Mouse (Mus musculus) frontal cortex, adult (tissue): Measurements from ENCODE around the gene Tmed4.

Source experiments
- ATAC-seq: cut with Nextera tagmentation; 2 replicates; pipeline ENCODE4 v1.9.2; 2017; ENCODE audit warnings: mild to moderate bottlenecking, moderate library complexity, mixed read lengths; ENCODE audit not compliant: low TSS enrichment

The Tmed4 gene

GRCm38 (mm10) chr11:6274387-6275093, at the start of gene Tmed4:
TSS of gene Tmed4 (minus strand) at chr11:6274870.
- ATAC-seq: peak; percentile 96

- ATAC-seq: peak; percentile 75
These were observed 48.7 kb upstream of the Tmed4 start for GRCm38 (mm10) chr11:6323348-6323747.

GRCm38 (mm10) chr11:6322086-6322485, 47.4 kb upstream of the Tmed4 start:
- no peak for ATAC-seq

GRCm38 (mm10) chr11:6319374-6319773, 44.7 kb upstream of the Tmed4 start:
- ATAC-seq: no peak

- no peak for ATAC-seq
These were observed 43.9 kb upstream of the Tmed4 start for GRCm38 (mm10) chr11:6318559-6318958.

GRCm38 (mm10) chr11:6316821-6317220, 42.2 kb upstream of the Tmed4 start:
- ATAC-seq: no peak

DNA sequence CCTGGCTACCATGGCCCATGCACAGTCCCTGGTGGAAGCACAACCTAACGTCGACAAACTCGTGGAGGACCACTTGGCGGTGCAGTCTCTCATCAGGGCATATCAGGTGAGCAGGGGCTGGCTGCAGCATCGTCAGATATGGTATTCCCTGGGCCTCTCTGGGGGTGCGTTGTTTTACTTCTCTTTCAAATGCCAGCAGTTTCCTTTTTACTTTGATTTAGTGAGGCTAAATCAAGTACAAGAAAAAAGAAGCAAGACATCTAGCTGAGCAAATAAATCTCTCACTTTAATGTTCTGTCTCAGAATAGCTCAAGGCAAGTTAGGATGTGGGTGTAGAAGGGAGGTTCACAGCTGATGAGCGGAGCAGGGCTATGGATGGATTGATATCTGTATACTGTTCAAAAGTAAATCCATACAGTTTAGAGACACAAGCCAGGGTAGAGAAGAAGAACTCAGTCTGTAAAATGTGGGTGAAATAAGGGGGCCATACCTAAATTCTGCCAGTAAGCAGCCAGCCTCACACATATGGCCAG, 39.3 kb upstream of the Tmed4 start:
- peak; percentile 92 for ATAC-seq

DNA sequence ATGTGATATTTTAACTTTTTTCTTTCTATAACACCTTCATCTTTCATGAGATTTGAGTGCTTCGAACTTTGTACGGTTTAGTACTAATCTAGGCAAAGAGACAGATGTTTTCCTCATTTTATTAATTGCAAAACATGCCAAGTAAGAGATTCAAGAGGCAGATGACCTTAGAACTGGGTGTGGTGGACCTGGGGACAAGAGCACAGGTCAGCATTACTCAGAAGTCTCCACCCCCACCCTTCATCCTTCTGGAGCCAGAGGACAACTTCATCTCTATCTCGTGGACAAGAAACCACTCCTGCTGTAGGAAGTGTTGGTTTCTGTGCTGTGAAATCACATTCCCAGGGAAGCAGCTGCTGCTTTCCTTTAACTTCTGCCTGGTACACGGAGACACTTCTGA, 33.5 kb upstream of the Tmed4 start:
- no peak for ATAC-seq

DNA sequence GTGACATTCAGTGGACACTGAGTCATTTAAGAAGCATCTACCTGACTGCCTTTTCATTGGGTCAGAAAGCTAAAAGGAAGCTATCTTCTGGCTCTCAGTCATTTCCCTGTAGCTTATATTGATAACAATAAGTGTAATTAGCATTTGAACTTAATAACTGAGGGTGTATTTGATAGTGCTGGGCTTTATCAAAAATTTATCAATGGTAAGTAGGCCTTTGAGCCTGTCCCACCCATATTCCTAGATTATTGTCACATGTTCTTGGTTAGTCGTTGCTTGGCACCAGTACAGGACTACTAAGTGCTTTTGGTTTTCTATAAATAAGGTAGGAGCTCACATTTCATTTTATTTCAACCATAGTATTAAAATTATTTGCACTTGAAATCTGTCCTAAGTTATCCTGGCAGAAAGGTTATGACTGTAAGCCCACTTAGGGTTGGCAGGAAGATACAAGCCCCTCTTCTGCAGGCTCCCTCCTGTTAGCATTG, 31.3 kb upstream of the Tmed4 start:
- ATAC-seq: no peak

DNA sequence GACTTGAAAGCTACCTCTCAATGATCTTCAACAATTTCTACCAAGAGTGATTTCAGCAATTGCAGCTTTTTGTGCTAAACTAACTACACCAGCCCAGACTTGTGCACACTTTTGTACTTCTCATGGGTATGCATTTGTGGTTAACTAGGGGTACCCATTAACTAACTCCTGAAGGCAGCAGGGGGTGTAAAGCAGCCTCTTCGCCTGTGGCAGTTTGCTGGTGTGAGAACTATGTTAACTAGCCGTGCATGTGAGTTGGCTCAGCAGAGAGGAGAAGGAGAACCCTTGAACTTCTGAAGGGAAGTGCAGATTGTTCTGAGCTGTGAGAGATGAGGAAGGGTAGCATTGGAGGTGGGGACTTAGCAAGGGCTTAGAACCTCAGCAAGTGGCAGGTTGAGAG, 28.1 kb upstream of the Tmed4 start:
- ATAC-seq: no peak

DNA sequence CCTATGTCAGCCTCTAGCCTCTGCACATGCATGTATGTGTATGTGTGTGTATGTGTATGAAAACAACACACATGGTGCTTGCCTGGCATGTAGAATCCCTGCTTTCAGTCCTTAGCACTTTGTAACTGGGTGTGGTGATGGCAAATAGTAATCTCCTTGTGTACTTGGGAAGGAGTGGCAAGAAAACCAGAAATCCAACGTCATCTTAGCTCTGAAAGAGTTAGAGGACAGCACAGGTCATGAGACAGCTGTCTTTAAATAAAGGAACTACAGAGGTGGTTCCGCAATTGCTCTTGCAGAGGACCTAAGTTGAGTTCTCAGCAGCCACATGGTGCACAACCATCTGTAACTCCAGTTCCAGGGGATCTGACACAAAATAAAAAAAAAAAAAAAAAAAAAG, 24.8 kb upstream of the Tmed4 start:
- no peak for ATAC-seq

DNA sequence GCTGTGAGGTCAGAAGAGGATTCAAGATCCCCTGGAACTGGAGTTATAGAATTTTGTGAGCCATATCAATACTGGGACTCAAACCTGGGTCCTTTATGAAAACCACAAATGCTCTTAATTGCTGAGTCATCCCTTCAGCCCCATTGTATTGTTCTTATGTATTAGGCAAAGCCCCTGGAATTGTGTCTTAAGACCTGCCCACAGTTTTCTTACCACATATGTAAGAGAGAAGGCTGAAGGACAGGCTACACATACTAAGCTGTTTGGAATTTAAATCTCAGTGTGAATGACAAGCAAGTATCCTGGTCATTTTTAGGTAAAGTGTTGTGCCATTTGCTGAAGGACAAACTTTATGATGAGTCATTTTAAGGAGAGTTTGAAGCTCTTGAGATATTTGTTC, 21.4 kb upstream of the Tmed4 start:
- no peak for ATAC-seq

- no peak for ATAC-seq
These were observed 20.0 kb upstream of the Tmed4 start for GRCm38 (mm10) chr11:6294632-6295031.

DNA sequence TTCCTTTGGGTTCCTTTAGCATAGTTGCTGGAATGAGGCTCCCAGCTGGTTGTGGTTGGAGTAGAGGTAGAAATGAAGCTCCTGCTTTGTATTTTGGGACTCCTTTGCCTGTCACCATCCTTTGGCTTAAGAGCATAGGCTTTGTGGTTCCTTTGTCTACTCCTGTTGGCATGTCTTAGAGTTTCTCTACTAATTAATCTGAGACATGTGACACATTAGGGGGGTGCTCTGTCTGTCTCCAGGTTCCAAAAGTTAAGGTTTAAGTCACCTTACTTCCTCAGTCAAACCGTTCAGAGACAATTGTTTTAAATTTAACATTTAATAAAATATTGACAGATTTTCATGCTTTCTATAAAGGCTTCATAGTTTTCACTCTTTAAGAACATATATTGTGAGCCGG, 18.9 kb upstream of the Tmed4 start:
- ATAC-seq: no peak

- no peak for ATAC-seq
These were observed 18.3 kb upstream of the Tmed4 start for GRCm38 (mm10) chr11:6292988-6293349.

DNA sequence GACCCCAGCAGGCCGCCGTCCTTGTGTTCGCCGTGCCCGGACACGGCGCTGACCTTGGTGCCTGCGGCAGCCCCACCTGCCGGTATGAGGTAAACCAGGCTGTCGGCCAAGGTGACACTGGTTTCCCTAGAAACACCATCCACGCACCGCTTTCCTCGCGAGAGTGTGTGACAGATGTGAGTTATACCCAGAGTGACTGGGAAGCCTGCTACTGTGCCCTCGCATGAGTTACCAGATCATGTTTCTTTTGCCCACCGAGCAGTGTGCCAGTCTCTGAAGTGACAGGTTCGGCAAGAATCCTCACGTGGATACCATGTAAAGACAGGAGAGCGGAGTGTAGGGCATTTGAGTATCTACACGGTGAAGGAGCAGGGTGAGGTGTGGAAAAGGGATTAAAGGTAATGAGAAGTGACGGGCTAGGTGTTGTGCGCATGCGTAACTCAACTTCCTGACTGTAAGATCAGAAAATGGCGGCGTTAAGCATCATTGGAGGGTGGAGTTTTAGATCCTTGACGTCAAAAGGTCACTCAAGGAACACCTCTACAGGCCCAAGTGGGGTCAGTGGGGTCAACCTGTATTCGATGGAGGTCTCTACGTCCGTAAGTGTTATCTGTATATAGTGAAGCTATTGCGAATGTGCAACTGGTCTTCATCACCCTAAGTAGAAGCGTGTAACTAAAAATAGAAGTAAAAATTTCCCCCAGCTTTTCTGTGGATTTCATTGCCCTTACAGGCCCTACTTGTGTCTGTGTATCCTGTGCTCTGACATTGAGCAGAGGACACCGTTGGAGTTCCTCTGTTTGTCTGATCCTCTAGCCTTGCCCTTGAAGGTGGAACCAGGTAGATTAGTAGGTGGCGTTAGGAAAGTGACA, 17.7 kb upstream of the Tmed4 start:
- peak; percentile 62 for ATAC-seq

- ATAC-seq: peak; percentile 93
These were observed 16.9 kb upstream of the Tmed4 start, which contains the start of gene Ogdh for GRCm38 (mm10) chr11:6291401-6292115. TSS of gene Ogdh (plus strand) at chr11:6291633.

DNA sequence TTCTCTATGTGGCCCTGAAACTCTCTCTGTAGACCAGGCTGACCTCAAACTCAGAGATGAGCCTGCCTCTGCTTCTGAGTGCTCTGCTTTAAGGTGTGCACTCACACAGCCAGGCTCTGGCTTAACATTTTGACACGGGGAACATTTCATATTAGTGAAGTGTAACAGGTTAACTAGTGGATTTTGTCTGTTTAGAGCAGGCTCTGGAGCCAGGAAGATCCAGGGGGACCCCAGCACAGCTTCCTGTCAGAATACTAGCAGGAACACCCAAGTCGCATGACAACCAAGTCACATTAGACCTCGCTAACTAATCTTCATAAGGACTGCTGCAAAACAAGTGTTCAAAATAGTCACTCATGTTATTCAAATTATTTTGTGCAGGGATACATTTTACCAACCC, 16.2 kb upstream of the Tmed4 start:
- ATAC-seq: no peak

DNA sequence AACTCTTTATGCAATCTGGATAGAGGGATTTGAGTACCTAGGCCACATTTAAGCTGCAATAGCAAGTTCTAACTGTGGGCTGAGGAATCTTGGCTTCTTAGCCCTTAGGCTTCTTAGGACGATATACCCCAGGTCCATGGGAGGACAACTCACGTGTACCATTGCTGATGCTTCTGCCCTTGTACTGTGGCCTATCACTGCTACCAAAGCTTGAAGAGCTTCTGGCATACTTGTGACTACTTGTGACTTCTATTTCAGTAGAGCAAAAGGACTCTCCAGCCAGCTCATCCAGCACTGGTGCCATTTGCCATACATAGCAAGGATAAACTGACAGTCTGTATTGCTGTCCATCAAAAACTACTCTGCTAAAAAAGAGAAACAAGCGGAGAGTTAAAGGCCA, 15.5 kb upstream of the Tmed4 start:
- ATAC-seq: no peak

- ATAC-seq: no peak
These were observed 8.3 kb upstream of the Tmed4 start for GRCm38 (mm10) chr11:6282940-6283339.

DNA sequence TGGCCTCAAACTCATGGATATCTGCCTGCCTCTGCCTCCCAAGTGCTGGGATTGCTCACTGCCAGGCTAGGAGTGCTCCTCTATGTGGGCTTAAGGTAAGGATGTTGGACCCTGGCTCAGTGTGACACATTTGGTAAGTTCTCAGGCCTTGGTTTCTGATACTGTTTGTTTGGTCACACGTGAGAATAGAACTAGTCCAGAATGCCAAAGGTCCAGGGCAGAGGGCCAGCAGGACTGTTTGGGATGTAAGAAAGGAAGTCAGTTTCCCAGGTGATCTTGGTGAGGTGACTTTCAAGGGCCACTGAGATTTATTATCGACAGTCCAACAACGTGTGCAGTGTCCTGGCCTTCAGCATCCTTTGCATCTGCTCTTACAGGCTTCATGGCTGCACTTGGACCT, 1.8 kb upstream of the Tmed4 start:
- ATAC-seq: no peak

GRCm38 (mm10) chr11:6275094-6275484, 419 bp upstream of the Tmed4 start:
- no peak for ATAC-seq
